Mouse (Mus musculus) frontal cortex, adult 2 months (tissue): Measurements from ENCODE around the gene Cpsf4. TPM values are rescaled to one million over a fixed set of nuclear protein-coding genes. Genes with fewer than 3 reads are reported as not detected.
"Not testable (repeated sequence)": the region's sequence is repeated elsewhere in the genome, so short reads cannot be mapped to it uniquely, and the experiment has no call there.

Experiments used
- DNase-seq, 2 experiments: peaks; one replicate each; pipeline ENCODE4 v3.0.0; 2022; ENCODE audit warnings: low spot score in 1 of 2; ENCODE audit errors: extremely low spot score in 1 of 2
- polyA plus RNA-seq: library from polyadenylated mRNA; depleted of rRNA; stranded (reverse); fragments of >200 nt; gene quantifications from 2 replicates; pipeline ENCODE4 v1.2.3, GENCODE M21; 2012

Cpsf4 gene
- polyA plus RNA-seq, 1 experiment: 57.8 TPM

DNA sequence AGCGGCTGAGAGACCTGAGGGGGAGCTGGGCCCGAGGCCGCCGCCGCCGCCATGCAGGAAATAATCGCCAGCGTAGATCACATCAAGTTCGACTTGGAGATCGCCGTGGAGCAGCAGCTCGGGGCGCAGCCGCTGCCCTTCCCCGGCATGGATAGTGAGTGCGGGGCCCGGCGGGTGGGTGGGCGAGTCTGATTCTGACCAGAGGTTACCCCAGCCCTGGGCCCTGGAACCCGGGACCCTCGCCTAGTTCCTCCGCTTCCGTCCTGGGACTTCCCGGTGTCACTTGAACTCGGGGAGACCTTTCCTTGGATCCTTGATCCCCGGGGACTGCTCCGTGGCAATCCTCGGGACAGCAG lies 271 bp downstream of the Cpsf4 start:
- DNase-seq: no peak

DNA sequence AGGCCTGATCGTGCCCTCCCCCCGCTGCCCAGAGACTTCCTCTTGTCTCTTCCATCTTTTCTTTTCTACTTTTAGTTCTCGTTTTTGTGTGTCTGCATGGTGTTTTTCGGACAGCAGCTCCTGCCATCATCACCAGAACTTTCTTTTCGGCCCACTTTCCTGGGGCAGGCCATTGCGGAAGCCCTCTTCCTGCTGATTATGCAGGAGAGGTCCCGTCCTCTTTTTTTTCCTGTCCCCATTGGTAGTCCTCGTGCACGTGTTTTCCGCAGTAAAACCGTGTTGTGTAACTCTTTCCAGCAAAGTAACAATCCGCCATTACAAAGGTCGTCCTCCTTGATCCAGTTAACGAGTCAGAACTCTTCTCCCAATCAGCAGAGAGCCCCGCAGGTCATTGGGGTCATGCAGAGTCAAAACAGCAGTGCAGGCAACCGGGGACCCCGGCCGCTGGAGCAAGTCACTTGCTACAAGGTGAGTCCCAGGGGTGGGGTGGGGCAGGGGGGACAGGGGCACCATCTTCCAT lies 11.5 kb downstream of the Cpsf4 start:
- no peak for DNase-seq

DNA sequence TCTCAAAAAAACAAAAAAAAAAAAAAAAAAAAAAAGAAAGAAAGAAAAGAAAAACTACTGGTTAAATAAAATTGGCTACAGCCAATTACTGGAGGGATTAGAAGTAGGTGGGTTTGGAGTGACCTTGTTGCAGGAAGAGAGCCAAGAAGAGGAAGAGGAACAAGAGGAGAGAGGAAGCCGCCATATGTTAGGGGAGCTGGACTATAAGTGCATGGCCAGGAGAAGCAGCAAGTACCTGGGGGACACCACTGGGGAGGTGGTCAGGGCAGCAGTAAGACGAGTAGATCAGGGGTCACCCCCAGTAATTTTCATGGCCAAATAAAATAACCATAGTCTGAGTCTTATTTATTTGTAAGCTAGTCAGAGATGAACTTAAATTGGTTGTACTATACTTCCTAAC lies 18.2 kb downstream of the Cpsf4 start:
- DNase-seq: no peak

DNA sequence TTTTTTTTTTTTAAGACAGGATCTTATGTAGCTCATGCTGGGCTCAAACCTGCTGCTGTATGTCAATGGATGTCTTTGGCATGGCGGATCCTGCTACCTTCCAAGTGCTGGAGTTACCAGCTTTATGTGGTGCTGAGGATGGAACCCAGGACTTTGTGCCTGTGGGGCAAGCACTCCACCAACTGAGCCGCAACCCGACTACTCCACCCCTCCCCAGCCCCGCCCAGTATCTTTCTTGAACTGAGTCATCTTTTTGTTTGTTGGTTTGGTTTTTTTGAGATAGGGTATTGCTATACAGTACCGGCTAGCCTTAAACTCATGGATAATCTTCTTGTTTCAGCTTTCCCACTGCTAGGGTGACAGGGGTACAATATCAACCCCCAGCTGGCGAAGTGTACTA lies 22.4 kb downstream of the Cpsf4 start:
- DNase-seq: no peak

DNA sequence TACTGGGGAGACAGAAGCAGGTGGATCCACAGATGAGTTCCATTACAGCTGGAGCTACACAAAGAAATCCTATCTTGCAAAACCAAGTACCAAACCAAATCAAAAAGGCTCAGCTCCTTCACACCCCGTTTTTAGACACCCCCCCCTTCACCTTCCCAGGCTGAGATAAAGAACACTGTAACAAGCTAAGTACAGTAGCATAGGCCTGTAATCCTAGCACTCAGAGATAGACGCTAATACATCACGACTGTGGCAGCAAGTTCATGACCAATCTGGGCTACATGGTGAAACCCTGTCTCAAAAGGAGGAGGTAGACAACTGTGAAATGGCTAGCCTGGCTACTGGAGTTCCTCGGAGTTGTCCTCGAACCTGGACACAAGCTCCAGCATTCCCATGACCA lies 23.4 kb downstream of the Cpsf4 start:
- DNase-seq: no peak

DNA sequence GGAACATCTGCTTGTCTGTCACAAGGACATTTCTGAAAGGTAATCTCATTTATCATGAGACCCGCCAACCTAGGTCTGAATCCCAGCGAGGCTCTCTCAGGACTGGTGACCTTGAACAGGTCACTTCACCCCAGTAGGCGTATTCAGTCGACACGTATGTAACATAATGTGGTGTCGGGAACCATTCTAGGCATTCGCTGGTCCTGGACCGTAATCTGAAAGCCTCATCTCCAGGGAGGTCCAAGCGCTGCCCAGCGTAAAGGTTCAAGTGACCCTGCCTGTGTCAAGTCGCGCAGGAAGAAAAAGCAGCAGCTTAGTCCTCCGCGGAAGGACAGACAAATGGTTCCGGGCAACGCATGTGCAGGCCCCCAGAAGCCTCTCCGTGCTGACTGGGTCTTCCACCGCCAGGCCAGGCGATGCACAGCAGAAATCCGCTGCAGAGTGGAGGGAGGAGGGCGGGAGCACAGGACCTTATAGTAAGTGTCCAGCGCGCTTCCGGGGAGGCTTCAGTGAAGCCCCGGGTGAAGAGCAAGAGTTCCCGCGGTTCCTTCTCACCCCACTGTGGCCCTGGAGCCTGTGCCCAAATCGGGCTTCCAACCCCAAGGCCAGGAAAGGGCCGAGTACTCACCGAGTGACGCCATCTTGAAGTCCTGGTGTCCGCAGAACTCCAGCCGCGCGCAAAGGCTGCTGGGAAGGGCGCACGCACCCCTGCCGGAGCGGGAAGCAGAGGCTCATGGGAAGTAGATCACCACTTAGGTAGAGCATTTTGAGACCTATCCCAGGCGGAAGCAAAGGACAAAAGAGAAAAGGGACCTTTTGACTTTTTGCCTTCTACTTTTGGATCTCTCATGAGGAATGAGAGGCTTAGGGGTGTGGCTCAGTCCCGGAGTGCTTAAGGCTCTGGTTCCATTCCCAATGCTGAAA lies 24.1 kb downstream of the Cpsf4 start:
- DNase-seq: peak; percentile 87 to 96

DNA sequence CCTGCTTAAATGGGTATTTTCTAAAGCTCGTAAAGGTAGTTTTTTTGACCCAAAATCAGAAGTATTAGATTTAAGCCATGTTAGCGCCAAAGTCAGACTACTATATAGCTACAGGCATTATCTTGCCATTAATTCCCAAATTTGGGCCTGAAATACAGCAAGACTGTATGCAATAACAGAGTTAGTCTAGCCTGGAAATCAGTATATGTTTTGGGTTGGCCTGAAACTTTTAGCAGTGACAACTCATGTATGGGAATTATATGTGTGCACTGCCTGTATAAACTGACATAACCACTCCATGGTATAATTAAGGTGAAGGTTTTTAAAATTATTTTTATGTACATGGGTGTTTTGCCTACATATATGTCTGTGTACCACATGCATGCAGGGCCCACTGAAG lies 24.9 kb downstream of the Cpsf4 start, which contains the start of gene Atp5j2:
Gene Atp5j2, minus strand, starts transcription at position 101 of the 400 bp plus-strand sequence.
- DNase-seq: no peak

DNA sequence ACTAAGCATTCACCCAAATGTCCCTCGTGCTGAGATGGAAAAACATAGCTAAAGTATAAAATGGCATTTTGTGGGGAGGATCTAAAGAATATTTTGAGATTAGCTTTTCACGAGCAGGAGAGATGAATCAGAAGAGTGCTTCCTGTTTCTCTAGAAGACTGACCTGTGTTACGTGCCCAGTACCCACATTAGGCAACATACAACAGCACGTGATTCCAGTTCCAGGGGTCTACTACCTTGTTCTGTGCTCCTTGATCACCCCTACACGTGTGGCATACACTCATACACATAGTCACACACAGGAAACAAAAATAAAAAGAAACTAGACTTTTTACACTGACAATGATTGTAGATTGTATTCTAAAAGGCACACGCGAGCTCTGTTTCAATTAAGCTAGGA lies 33.4 kb downstream of the Cpsf4 start:
- no peak for DNase-seq

DNA sequence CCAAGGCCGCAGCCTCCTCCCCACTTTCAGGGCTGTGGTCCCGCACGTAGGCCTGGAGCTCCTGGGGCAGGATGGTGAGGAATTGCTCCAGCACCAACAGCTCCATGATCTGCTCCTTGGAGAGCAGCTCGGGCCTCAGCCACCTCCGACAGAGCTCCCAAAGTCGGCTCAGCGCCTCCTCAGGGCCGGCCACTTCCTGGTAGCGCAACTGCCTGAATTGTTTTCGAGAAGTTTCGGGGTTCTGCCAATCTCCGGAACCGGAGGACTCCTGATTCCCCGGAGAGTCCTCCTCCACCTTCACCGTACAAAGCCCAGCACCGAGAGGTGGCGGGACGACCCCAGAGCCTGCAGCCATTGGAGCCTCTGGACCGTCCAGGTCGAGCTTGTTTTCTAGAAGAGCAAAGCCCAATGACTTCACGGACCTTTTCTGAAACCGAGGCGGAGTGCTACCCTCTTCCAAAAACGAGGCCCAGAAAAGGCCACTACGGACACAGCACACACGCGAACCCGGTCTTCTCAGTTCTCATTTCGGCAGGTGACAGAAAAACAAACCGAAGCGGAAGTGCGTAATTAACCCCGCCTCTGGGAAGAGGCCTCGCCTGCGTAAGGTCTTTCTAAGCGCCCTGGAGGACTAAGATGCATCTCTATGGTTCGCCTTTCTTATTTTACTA lies 34.4 kb downstream of the Cpsf4 start, which contains the start of gene Zkscan14:
Gene Zkscan14, minus strand, starts transcription at position 548 of the 671 bp plus-strand sequence.
- DNase-seq: peak; percentile 55 to 83

DNA sequence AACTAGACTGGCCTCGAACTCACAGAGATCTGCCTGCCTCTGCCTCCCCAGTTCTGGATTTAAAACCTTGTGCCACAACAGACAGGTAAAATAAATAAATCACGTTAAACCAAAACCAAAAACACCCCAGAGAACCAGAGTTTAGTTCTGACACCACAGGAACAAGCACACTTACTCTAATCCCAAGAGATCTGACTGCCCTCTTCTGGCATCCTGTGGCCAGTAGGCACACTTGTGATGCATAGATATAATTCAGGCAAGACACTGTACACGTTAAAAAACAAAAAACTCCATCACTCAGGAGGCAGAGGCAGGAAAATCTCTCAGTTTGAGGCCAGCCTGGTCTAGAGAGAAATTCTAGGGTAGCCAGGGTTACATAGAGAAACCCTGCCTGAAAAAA lies 35.4 kb downstream of the Cpsf4 start:
- no peak for DNase-seq

DNA sequence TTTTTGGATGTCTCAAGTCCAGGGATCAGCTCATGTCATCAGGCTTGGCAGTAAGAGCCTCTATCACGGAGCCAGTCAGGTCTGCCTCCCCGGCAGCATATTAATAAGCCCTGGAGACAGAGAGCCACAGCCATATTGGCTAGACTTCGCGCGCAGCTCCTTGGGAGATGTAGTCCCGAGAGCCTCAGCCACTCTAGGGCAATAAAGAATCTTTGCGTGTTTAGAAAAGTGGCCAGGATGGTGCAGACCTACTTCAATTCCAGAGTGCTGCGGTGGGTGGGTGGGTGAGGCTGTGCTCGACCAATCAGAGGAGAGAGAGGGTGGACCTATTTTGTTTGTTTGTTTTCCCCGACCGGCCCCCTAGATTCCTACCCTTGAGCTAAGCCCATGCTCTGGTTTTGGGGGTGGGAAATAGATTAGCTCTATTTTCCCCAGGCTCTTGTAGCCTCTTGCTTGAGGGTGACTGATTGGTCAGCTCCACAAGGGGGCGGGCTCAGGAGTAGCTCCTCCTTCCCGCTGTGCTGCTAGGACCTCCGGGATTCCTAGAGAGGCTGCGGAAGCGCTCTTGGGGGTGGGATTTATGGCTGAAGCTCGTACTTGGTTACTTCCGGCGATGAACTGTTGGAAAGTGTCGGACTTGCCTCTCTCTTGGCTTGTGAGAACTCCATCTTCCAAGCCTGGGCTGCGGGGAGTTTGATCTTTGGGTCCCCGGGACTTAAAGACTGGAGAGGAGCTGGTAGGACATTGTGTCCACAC lies 37.1 kb downstream of the Cpsf4 start, which contains the start of gene Zkscan5:
Gene Zkscan5, plus strand, starts transcription at position 627 of the 756 bp plus-strand sequence.
- peak; percentile 98 to 99 for DNase-seq

DNA sequence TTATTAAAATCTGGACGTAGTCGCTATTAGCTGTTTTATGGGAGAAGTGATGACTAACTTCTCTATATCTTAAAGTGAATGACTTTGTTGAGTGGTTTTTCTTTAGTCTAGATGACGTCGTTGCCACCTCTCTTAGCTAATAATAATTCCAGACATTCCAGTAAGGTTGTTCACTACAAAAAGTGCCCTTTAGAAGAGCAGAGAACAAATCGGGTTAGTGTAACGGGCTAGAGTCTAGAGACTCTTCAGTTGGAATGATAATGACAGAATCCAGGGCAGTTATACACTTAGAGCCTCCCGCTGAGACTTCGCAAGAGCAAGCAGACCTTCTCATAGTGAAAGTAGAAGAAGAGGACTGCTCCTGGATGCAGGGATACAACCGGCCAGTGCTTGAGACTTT lies 38.0 kb downstream of the Cpsf4 start:
- no peak for DNase-seq

DNA sequence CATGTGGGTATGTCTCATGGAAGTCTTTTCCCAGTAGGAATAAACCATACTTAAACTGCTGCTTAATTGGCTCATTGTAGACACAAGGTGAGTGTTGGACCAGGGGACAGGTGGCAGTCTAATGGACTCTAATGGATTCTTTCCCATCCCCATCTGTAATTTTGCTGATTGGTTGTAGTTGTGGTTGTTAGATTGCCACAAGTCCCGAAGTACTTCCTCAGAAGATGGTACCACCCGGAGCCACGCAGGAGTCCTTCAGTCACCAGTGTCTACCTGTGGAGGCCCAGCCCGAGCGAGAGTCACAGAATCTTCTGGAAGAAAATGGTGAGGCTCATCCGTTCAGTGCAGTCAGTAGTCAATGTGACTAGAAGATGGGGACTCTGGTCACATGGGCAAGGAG lies 40.4 kb downstream of the Cpsf4 start:
- no peak for DNase-seq

DNA sequence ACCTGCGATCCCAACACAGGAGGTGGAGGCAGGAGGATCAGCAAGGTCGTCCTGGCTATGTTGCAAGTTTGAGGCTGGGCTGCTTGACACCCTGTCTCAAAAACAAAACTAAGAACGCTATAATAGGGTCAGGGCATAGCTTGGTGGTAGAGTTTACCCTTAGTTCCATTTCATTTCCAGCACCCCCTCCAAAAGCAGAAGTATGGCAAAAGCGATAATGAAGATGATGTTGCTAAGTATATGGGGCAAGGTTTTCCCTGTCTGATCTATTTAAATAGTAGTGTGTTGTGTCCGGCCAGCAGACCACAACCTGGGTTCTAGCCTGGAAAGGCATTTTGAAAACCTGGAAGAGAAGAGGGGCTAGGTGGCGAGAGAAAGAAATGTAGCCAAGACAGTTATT lies 40.9 kb downstream of the Cpsf4 start:
- no peak for DNase-seq

DNA sequence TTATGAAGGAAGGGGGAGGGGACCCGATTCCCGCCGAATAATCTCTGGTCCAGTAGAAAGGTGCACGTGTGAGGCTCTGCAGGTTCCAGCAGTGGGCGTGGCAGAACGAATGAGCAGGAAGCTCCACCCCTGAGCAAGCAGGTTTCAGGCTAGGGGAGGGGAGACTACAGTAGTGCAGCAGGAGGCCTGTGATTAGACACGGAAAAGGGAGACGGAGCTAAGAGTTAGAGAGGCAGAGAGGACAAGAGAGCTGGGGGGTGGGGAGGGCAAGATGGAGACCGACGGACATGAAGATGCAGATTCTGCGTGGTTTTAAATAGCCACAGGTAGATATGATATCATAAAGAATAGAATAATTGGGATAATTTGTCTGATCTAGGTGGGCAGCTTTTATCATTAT lies 41.4 kb downstream of the Cpsf4 start:
- not testable (repeated sequence) for DNase-seq

DNA sequence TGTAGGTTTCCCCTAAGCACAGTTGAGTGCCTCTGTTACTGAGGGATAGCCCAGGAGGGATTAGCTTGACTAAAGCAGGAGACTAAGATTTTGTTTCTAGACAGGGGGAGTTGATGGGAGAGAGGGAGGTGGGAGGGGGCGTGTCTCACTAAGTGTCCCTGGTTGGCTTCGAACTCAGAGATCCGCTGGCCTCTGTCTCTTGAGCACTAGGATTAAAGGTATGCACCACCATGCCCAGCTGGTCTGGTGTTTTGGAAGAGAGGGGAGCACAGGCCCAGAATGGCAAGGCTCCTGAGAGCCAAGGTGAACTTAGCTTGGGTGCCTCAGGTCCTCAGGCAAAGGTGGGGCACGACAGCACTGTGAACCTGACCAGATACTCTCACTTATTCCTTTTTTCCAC lies 44.3 kb downstream of the Cpsf4 start:
- no peak for DNase-seq

DNA sequence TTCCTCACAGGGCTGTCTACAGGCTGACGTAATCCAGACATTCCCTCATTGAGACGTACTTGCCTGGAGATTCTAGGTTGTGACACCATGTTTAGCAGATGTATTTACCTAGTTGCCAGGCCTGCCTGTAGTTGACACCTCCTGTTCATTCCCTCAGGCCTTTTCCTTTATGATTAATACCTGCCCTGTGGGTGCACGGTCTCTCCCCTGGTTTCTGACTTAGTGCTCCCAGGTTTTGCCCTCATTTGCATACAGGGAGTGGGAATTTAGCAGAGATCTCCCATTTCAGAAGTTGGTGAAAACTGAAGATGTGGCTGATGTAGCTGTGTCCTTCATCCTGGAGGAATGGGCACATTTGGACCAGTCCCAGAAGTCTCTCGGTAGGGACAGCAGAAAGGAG lies 45.2 kb downstream of the Cpsf4 start:
- no peak for DNase-seq

DNA sequence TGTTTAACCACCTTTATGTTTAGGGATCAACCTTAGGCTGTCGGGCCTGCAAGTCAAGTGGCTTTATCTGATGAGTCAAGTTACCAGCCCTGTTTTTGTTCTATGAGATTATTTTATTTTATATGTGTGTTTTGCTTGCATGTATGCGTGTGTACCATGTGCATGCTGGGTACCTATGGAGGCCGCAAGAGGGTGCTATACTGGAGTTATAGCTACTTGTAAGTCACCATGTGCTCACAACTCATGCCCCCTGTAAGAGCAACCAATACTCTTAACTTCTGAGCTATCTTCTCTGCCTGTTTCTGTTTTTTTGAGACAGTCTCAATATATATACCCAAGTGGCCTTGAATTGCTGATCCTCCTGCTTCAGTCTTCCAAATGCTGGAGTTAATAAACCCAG lies 46.5 kb downstream of the Cpsf4 start:
- no peak for DNase-seq

DNA sequence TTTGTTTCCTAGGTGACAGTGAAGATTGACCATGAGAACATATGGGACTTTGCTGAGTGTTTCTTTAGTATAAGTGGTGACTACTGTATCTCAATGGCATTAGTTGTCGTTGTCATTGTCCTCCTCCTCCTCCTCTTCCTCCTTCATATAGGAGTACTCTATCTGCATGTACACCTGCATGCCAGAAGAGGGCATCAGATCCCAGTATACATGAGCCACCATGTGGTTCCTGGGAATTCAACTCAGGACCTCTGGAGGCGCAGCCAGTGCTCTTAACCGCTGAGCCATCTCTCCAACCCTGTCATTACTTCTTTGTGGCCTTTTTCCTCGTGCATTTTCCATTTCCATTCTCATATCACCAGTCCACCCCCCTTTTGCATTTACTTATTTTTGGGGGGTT lies 47.7 kb downstream of the Cpsf4 start:
- DNase-seq: no peak

DNA sequence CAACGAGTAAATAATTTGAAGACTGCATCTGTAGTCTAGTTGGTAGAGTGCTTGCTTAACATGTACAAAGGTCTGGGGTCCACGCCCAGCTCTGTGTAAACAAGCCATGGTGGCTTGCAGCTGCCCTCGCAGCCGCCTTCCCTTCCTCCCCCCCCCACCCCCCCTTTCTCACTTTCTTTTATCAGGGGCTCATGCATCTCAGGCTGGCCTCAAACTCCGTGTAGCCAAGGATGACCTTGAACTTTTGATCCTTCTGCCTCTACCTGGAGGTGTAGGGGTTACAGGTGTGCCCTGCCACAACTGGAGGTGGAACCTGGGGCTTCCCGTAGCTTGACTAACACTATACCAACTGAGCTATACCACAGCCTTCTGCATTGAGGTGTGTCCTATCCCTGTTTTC lies 50.7 kb downstream of the Cpsf4 start:
- no peak for DNase-seq

DNA sequence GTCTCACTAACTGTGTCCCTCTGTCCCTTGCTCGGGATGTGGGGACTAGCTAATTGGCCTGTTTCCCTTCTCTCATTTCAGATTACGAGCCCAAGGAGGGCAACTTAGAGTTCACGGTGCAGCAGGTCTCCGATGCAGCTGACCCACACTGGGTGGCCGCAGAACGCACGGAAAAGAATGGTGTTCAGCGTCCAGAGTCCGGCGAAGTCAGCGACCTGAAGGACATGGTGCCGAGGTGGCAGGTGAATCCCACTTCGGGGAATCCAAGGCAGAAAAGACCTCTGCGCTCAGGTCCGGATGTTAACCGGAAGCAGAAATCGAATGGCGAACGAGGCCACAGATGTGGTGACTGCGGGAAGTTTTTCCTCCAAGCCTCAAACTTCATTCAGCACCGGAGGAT lies 51.2 kb downstream of the Cpsf4 start:
- no peak for DNase-seq
